Mouse (Mus musculus): ENCODE data around the gene Uba6.

Gene Uba6

DNA sequence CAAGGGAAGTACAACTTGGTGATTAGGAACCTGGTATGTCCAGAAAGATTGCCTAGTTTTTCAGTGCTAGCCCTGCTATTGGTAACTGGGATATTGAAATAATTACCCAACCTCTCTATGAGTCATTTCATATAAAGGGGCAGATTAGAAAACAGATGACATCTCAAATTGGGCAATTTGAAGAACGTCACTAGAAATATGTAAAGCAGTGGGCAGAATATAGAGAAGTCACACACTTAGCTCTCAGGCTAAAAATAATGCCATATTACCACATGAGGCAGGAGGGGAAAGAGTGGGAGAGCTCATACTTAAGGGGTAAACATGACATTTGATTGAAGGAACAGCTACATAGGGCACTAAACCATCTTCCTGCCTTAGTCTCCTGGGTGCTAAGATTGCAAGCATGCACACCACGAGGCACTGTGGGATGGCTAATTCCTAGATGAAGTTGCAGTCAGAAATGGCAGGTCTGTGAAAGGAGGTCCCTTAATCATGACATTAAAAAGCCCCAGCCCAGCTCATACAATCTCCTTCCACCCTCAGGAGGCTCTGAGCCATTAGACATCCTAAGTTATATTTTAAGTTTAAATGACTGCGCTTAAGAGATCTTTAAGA is 93.8 kb downstream of the Uba6 start:
- no peak for DNase-seq (ENCODE audit: low read depth in 2 of 2, low spot score in 2 of 2)

DNA sequence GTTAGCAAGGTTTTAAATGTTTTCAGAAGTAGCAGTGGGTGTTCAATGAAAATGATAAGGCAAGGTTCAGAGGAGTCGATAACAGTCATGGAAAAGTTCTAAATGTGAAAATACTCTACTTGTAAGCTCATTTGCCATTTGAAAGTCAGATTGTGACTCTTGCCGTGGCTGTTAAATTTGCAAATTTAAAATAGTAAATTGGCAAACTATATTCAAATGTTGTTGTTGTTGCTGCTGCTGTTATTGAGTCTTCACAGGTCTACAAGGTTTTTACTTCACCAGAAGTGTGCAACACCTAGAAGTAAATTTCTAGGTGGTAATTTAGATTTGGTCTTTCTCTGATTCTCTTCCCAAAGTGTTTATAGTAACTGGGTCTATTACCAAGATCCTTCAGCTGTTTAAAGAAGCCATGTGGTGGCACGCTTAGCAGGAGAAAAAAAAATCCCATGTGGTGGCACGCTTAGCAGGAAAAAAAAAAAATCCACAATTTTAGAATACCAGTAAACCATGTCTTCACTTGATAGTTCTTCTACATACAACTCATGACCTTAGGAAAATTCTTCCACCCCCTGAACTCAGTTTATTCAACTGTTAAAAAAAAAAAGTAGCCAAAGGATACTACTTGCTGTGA is 99.7 kb downstream of the Uba6 start:
- no peak for DNase-seq (ENCODE audit: low read depth in 2 of 2, low spot score in 2 of 2)

DNA sequence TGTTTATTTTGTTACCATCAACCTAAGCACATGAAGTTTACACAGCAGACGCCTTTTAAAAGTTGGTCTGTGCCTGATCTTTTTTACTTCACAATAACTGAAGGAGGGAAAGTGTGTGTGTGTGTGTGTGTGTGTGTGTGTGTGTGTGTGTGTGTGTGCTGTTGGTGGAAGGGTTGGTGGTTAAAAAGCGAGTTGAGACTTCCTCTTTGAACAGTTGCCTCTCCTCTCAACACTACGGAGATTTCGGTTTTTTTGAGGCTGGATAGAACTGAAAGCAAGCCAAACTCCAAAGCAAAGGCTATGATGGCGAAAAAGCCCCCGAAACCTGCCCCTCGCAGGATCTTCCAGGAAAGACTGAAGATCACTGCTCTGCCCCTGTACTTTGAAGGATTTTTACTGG is 101.1 kb downstream of the Uba6 start, which contains the start of gene Stap1:
Gene Stap1 (plus strand): TSS at position 209 of the 400 bp plus-strand sequence.
- peak; percentile 61 to 70 for DNase-seq (ENCODE audit: low read depth in 2 of 2, low spot score in 2 of 2)

DNA sequence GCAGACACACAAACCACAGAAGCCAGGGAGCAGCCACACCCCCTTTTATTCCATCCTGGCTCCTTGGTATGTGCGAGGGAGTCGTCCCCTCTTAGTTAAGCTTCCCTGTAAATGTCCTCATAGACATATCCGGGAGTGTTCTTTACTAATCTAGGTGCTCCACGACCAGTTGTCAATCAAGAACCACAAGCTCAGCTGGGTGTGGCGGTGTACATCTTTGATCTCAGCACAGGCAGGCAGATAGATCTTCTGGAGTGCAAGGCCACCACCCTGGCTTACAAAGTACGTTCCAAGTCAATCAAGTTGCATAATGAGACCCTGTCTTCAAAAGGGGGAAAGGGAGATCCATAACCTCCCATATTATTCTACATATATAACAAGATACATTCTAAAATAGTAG is 103.5 kb downstream of the Uba6 start:
- peak in 1 of 2 experiments; percentile 35 for DNase-seq (ENCODE audit: low read depth in 2 of 2, low spot score in 2 of 2)

GRCm38 (mm10) chr5:86068451-86068850 is 104.2 kb downstream of the Uba6 start:
- no peak for DNase-seq (ENCODE audit: low read depth in 2 of 2, low spot score in 2 of 2)

DNA sequence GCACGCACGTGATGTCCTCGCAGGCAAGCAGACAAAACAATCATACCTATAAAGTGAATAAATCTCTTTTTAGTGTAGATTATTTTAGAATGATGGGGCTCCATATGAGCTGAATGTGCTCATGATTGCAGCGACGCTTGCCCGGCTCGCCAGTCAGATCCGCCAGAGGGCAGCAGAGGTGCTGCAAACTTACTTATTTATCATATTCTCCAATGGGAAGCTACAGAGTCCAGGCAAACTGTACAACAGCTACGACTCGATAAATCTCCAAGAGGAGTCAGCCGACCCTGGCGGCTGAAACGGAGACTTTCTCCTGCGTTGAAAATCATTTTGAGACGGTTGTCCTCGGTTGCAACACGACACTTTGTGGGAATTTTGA is 106.1 kb downstream of the Uba6 start:
- DNase-seq (ENCODE audit: low read depth in 2 of 2, low spot score in 2 of 2): peak; percentile 82 to 92

- peak in 1 of 2 experiments; percentile 24 for DNase-seq (ENCODE audit: low read depth in 2 of 2, low spot score in 2 of 2)
Observed at GRCm38 (mm10) chr5:86065876-86066550, 106.6 kb downstream of the Uba6 start.

DNA sequence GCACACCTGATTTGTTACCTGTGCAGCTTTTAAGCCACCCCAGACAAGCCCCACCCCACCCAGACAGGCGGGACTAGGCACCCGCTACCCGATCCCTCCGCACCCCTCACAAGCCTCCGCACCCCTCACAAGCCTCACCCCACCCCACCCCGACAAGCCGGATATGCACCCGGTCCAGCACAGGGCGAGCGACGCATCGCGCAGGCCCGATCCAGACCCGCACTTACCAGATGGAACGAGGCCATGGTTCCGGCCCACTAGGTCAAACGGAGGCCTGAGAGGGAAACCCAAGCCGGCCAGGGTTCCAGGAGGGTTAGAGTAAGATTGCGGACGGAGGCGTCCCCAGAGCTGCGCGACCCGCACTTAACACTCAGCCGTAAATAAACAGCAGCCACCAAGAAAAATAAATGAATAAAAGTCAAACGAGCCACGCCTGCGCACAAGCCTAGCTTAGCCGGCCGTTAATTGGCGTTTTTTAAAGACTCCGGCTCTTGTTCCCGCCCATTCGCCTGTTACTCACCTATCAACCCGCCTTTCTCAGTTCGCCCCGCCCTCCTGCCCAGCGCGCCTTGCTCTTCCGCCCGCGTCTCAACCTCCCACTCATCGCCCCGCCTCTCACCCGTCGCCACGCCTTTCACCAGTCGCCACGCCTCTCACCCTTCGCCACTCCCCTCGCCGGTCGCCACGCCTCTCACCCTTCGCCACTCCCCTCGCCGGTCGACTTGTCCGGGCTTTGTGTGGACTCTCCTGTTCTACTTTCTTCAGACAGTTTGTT is 107.3 kb downstream of the Uba6 start, which contains the start of gene Cenpc1:
Gene Cenpc1 (minus strand): TSS at position 483 of the 775 bp plus-strand sequence.
- DNase-seq (ENCODE audit: low read depth in 2 of 2, low spot score in 2 of 2): peak; percentile 95 to 96

DNA sequence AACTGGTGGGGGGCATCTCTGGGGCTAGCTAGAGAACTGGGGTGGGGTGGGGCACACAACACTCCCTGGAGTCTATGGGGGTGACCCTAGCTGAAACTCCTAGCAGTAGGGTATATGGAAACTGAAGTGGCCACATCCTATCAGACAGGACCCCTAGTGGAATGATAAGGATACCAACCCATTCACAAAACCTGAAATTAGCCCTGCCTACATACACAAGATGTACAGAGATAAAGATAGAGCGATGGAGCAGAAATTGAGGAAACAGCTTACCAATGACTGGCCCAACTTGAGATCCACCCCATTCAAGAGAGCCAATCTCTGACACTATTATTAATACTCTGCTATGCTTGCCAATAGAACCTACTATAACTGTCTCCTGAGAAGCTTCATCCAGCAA is 109.1 kb downstream of the Uba6 start:
- no peak for DNase-seq (ENCODE audit: low read depth in 2 of 2, low spot score in 2 of 2)

All from CD8-positive naive resting alpha-beta T cell, adult 2 months (primary cell).